Mouse (Mus musculus): ENCODE data around the gene Ppfibp1. TPM values are rescaled to one million over a fixed set of nuclear protein-coding genes. Genes with fewer than 3 reads are reported as not detected.

The Ppfibp1 gene
- total RNA-seq, 2 experiments from 2014 or later, result 54.5 to 60.4 TPM

DNA sequence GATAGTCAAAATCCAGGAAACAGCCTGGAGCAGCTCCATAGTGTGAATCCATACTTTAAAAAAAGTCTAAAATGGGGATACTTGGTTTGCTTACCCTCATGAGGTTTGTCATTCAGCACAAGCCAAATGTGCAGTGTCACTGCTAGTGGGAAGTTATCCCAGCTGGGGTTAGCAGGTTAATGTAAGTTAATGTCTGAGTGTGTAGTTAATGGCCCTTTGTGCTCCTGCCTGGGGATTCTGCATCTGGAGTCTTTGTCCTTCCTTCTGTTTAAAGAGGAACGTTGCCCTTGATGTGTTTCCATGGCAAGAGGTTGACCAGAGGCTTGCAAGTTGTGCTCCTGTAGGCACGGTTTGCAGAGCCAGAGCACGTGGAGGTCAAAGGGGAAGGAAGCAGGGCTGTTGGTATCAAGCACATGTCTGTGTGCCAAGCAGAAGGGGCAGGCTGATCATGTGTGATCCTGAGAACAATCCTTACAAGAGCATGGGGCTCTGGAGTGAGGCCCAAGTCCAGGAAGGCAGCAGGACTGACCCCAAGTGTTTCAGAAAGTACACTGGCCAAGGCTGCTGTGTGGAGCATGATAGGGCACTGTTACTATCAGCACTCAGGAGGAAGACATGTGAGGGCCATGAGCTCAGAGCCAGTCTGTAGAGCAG, 24.7 kb downstream of the Ppfibp1 start:
- DNase-seq (ENCODE audit: low spot score in 2 of 2), result no peak

DNA sequence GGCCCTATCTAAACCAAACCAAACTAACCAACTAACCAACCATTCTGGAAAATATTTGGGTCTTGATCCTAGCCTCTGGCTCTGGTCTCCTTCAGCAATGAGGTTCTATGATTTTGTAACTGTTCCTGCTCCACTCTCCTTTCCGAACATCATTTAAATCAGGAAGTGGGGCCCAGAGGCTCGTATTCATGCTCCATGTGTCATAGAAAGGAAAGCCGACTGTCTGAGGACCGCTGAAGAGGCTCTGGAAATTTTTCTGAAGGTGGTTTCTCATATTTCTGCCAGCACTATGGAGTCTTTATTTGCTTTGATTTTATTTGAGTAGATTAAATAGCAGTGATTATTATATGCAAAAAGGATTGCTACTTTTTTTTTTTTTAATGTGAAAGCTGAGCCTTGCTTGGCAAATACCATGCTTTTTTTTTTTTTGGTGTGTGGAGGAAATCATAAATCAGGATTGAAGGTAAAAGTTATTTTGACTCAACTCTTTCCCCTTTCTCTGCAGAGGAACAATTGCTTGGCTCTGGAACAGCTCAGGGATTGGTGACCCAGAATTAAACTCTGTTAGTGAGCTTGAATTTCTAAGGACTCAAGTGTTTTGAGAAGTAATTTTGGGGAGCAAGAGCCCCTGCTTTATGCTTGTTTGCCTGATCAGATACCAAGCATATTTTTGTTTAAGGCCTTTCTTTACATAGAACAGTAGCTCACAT, 25.4 kb downstream of the Ppfibp1 start:
- DNase-seq (ENCODE audit: low spot score in 2 of 2), result no peak

DNA sequence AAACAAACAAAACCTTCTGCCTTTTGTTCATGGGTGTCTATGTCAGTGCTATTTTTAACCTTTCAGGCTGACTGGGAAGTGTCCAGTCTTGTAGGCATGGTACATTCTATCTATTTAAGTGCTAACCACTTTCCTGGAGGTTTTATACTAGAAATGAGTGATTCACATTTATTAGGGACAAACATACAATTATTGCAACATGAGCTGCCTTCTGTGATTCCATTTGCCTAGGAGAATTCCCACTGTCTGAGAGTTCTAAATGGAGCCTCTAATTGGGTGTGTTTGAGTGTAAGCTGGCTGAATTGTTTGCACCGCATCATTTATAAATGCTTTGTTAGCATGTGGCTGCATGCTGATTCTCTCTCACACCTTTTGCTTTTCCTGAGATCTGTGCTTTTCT, 27.5 kb downstream of the Ppfibp1 start:
- no peak for DNase-seq (ENCODE audit: low spot score in 2 of 2)

DNA sequence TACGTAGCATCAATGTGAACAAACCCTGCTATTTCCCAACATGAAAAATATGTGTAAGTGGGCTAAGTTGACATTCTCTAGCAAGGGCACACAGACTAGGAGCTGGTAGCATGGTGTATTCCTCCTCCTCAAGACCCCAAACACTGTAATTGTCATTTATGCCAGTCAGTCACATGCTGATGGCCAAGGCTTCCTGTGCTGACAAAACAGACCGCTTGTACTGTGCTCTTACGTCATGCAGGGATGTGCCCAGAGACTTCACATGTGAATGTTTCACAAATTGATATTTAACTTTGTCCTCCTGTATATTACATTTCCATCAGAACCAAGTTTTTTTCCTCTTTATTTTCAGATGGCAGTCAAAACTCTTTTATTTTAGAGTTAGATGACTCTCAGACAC, 29.1 kb downstream of the Ppfibp1 start:
- no peak for DNase-seq (ENCODE audit: low spot score in 2 of 2)

DNA sequence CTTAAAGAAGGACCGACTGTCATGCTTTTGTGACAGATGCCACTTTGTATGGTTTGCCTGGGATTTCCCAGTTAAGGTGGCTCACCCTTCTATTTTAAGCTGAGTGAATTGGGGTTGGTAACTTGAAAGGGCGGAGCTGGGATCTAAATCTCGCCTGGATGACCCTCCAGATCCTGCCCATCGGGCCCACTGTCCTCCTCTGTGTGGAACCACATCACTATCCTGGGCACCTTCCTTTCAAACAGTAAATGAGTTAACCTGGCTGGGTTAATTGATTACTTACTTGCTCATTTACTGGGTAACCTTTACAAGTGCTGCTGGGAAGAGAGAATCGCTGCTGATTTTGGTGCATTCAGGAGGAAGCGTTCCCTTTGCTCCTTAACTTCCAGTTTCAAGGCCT, 30.1 kb downstream of the Ppfibp1 start:
- no peak for DNase-seq (ENCODE audit: low spot score in 2 of 2)

DNA sequence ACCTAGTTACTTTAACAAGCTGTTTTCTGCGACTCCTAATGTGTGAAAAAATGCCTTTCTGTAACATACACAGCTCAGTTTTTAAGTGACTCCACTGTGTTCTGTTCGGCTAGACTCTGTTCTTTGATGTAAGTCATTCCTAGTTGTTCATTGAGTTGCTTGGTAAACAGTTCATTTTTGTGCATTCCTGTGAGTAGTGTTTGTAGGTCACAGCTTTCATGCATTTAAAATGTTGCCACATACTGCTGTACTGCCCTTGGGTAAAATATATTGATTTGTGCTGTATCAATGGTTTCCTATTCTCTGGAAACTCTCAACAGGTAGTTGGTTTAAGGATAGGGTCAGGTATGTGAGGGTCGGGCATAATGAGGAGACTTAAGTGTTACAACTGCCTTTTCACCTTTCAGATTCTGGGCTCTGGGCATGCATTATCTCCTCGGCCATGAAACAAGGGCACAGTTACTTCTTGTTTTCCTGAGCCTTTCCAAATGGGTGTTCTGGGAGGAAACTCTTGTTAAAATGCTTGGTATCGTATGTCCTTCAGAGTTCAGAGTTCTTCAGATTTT, 38.2 kb downstream of the Ppfibp1 start:
- no peak for DNase-seq (ENCODE audit: low spot score in 2 of 2)

DNA sequence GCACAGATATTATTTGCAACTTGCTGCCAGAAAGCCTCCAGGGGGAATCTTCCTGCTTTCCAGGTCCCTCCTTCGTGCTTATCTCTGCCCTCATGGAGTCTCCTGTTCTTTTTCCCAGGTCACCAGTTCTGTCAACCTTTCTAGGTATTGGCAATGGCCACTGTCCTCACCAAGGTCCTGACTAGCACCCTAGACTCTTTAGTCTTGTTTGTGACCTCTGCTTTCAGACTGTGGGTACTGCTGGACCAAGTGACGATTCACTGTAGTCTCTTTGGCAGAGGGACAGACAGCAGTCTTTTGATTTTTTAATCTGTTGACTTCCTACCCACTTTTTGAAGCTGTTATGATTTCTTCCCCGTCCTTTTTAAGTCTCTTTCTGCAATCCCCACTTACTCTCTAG, 39.8 kb downstream of the Ppfibp1 start:
- no peak for DNase-seq (ENCODE audit: low spot score in 2 of 2)

DNA sequence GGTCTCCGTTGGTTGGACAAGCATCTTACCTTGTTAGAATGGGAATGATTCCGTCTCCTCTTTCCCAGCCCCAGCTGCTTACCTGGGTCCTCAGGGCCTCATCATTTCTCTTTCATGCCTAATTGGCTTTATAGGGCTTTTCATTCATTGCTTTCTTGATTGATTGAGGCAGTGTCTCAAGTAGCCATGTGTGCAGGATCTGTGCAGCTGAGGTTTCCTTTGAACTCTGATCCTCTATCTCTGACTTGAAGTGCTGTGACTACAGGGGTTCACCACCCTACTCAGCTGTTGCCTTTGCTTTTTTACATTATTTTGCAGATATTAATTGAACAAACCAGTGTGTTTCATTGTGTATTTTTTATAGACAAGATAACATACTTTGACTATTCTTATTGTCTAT, 40.7 kb downstream of the Ppfibp1 start:
- no peak for DNase-seq (ENCODE audit: low spot score in 2 of 2)

DNA sequence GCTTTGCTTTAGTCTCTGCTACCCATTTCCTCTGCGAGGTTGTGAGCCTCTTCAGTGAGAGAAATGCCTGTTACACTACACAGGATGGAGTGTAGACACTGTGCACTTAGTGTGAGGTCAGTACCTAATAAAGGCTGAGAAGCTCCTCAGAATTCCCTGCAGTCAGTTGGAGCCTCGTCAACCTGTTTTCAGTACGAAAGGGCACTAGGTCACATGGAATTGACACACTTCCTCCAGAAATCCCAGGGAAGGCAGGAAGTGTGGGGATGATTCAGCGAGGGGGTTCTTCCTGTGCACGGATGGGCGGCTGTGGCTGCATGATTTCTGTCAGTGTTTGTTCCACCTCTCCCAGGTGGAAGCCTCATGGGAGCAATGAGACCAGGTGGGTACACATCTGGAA, 44.8 kb downstream of the Ppfibp1 start:
- DNase-seq (ENCODE audit: low spot score in 2 of 2), result no peak

DNA sequence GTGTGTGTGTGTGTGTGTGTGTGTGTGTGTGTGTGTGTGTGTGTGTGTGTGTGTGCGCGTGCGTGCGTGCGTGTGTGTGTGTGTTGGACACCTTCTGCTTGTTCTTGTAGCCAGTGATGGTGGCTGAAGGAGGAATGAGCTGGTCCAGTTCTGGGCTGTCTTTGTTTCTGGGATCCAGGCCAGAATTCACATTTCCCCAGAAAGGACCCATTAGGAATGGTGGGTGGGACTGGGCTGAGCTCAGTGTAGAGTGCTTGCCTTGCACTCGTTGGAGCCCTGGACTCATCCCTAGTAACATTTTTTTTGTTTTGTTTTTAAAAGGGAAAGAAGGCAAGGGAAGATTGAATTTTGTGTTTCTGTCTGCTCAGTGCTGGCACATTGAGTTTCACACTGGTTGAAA, 47.7 kb downstream of the Ppfibp1 start:
- no peak for DNase-seq (ENCODE audit: low spot score in 2 of 2)

DNA sequence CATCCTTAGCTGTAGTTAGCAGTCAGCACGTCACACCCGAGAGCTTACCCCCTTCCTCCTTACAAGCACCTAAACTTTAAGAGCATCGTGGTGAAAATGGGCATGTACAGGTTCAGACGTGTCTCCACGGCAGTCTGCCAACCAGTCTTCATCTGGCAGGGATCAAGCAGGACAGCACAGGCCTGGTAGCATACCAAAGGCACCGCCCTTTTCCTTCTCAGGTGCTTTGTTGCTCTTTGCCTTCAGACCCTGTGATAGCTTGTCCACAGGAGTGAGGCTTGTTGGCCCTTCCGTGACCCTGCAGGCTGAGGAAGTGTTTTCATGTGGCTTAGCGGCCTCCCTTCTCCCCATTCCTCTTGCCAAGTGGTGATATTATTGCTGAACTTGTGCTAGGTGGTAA, 50.7 kb downstream of the Ppfibp1 start:
- DNase-seq (ENCODE audit: low spot score in 2 of 2), result no peak

DNA sequence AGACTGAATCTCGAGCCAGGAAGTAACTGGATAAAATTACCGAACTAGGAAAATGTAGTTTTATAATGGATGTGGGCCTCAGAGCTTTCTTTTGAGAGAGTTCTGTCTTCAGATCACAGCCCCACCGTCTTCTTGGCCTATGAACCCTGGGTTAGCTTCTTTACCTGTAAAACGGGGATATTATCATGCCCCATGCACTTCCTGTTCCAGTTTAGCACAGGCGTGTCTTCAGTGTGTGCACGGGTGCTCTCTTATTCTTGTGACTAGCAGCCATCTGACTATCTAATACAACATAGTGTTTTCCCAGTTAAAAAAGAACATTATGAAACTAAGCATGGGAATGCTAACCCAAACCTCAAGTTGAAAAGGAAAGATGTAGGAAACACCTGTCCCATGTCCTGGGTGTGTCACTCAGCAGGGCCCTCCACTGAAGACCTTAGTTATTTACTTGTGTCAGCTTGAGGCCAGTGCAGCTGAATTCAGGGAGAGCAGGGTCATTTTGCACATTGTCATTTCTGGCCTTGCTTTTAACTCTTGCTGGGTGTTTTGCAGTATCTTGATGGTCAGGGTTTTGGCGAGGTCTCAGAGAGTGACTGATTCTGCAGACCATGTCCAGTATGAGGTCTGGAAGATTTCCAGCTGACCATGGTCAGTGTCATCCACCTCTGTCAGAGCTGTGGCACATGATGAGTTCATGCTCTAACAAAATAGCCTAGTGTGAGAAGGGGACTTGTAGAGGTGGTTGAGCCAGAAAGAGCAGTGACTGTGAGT, 53.4 kb downstream of the Ppfibp1 start:
- no peak for DNase-seq (ENCODE audit: low spot score in 2 of 2)

DNA sequence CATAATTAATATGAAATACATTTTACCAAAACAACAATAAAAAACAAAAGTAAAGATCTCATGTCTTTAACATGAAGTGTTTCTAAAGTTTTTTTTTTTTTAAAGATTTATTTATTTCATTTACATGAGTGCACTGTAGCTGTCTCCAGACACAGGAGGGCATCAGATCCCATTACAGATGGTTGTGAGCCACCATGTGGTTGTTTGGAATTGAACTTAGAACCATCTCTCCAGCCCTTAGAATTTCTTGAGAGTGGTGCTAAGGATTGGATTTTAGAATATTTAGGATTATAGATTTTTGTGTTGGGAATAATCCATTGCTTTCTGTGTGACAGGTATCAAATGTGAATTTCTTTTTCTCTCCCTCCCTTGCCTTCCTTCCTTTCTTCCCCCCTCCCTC, 55.7 kb downstream of the Ppfibp1 start:
- no peak for DNase-seq (ENCODE audit: low spot score in 2 of 2)

DNA sequence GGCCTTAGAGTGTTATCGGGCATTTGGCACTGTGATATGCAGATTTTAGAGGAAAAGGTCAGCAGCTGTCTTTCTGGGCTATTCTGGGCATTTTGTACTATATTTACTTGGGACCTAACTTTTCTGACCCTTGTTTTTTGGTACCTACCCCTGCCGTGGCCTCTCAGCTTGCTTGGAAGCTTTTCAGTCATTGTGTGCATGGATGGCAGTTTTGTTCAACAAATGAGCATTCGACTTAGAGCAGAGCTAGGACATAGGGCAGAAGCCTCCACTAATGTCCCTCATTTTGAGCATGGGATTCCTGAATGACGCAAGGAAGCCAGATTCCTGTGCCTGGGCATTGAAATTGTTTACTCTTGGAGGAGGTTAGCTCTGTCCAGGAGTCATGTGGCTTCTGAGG, 56.5 kb downstream of the Ppfibp1 start:
- DNase-seq (ENCODE audit: low spot score in 2 of 2), result no peak

DNA sequence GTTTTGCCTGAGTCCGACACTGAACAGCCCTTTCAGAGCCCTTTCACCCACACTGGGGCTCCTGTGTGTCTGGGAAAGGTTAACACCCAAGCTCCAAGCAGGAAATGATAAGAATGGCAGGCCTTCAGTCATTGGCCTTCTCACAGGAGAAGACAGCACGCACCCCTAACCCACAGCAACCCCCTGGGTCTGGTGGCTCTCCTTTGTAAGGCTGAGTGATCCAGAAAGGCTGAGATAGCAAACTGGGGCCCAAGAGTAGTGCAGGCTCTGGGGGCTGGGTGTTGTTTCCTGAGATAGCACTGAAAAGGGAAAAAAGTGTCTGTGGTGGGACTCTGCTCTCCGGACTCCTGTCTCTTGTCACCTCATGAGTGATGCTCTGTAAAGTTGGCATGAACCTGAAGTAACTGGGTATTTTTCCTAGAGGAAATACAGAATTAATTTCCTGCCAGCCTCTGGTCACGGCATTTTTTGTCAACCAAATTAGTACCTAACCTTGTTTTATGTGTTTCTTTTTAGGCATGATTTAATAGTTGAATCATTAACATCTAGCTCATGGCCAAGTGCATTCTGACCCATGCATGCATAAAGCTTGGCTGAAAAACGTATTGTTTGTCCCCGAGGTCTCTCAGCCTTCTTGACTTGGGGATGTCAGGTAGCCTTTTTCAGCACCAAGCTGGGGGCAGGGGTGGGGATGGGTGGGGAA, 58.2 kb downstream of the Ppfibp1 start:
- DNase-seq (ENCODE audit: low spot score in 2 of 2), result no peak

DNA sequence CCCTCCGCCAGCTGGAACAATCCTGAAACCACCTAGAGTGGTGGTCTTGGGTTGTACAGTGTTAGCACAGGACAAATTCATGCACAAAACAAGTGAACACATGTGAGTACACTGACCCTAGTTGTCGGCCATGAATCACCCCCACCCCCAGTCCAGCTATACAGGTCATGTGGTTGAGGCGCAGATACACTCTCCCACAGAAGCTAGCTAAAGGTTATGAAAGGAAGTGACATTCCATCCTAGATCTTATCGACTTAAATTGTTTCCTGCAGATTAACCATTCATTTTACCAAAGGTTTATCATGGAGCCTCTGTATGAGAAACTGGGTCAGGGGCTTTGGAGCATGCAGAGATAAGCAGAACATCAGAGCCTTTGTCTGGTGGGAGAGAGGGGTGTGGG, 58.9 kb downstream of the Ppfibp1 start:
- no peak for DNase-seq (ENCODE audit: low spot score in 2 of 2)

DNA sequence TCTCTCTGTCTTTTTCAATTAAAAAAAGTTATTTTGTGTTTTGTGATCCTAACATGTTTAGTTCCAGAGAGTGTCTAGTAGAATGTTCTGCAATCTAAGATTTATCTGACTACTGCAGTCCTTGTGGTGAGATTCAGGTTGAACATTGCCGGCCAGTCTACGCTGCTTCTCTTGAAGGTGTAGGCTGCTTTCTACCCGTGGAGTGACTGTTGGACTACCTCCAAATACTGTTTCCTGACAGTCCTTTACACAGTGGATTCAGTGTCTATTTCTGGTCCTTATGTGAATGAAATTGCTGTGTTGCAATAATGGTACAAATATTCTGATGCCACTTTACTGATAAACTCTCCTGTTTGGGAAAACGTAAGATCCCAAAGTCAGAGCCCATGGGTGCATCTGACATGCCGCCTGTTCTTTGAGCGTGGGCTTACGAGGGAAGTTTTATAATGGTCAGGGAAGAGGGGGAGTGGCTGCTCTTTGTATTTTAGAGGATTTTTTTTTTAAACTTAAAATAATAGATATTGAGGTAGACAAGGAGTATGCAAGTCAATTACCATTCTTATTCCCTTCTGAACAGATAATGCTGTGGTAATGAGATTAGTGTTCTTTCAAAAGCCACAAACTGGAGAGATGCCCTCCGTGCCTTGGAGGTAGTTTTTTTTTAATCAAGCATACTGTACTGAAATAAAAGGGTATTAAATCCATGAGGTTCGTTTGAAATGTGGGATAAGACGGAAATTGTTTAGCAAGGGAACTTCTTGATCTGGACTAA, 61.6 kb downstream of the Ppfibp1 start:
- DNase-seq (ENCODE audit: low spot score in 2 of 2), result no peak

DNA sequence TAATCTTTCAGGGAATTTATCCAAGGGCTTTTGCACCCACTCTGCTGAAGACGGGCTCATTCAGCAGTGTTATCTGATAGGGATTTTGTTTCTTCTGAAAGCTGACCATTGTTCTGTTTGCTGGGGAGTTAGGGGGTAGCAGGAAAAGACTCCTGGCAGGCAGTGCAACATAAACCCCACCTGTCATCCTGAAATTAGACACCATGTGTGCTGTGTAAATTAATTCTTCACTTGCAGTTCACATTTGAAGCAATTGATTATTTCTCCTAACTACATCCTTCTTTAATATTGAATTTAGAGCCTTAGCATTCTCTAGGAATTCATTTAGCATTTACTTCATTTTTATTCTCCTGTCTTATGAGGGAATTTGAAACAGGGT, 62.2 kb downstream of the Ppfibp1 start:
- DNase-seq (ENCODE audit: low spot score in 2 of 2), result no peak

DNA sequence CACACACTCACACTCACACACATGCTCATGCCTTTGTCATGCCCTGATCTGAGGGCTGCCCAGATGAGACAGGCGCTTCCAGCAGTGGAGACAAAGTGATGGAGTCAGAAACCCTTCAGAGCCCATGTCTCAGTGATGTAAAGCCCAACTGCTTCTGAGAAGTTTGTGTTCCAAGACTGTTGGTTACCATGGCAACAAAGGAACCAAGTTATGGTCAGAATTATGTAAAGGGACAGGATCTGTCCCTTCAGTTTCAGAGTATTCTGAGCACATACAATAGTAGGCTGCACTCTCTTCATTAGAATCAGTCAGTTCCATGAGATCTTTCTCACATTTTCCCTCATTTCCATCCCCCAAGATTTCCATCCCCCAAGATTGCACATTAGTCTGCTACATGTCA, 66.0 kb downstream of the Ppfibp1 start, which contains the start of gene 1700034J05Rik:
Gene 1700034J05Rik, minus strand, starts transcription at position 165 of the 400 bp plus-strand sequence.
- no peak for DNase-seq (ENCODE audit: low spot score in 2 of 2)

DNA sequence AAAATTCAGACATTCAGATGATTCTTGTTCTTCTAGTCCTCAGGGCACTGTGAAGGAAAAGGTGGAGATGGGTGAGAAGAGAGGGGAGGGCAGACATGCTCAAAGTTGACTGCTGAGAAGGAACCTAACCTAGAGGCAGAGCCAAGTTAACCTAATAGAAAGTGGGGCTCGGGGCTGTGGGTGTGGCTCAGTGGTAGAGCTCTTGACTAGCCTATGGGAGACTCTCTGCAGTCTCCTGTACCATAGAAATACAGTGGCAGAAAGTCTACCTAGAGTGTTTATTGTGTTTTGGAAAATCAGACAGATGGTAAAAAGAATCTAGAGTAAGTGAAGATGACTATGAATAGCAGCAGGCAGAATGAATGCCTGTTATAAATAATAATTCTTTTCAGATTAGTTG, 67.2 kb downstream of the Ppfibp1 start:
- no peak for DNase-seq (ENCODE audit: low spot score in 2 of 2)

DNA sequence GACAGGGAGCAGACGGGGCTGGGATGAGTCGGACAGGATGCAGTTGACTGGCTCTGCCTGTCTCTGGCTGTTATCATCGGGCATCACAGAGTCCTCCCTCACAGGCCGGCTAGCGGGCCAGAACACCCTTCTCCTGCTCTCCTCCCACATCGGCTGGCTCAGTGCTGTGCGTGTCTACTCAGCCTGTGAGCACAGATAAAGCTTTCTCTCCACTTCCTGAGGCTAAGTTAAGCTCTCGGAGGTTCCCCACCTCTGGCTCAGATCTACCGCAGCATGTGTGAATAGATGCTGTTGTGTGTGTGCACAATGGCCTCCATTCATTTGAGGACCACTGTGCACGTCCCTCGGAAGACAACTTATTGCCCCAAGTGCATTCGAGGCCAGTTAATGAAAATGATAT, 67.6 kb downstream of the Ppfibp1 start:
- peak; percentile 56 to 60 for DNase-seq (ENCODE audit: low spot score in 2 of 2)
